Mouse (Mus musculus): ENCODE measurements around the gene Cdc42ep4.

- TF ChIP-seq CTCF (IDR thresholded peaks at IDR 0.05; ENCODE audit: insufficient read depth, low read depth, low read length), result no peak
- TF ChIP-seq POLR2A (IDR thresholded peaks at IDR 0.05; ENCODE audit: insufficient read depth, low read depth, low read length), result no peak
These were observed 29.1 kb downstream of the Cdc42ep4 start for GRCm38 (mm10) chr11:113722405-113723090.

All from olfactory bulb, adult 2 months (tissue).